Mouse (Mus musculus) stomach, embryonic 15.5 days (tissue): ENCODE measurements at regions not wholly inside any gene's neighbourhood (a gene's known extent, or its start where the extent isn't known, plus 50 kb on each side); places are given as distances from the start of the nearest gene placed in this dataset.

Source experiments
- ATAC-seq: fragments of 200-750 bp; cut with Nextera tagmentation; 2 replicates; pipeline ENCODE4 v1.8.0; 2017; ENCODE audit warnings: low read depth, moderate number of reproducible peaks, moderate TSS enrichment; ENCODE audit not compliant: insufficient read depth, low FRiP score
- H3K27ac ChIP-seq: fragments of 300-500 bp; sonication (generic); 2 replicates; pipeline ENCODE4 v1.5.1; 2015; ENCODE audit warnings: mild to moderate bottlenecking, inconsistent platforms
- H3K27me3 ChIP-seq: fragments of 300-500 bp; sonication (generic); replicated peaks from 2 replicates; pipeline ENCODE4 v1.6.1; 2015; ENCODE audit warnings: inconsistent platforms
- H3K36me3 ChIP-seq: fragments of 300-500 bp; sonication (generic); 2 replicates; pipeline ENCODE4 v1.6.1; 2015; ENCODE audit warnings: inconsistent platforms
- H3K4me1 ChIP-seq: fragments of 300-500 bp; sonication (generic); 2 replicates; pipeline ENCODE4 v1.6.1; 2015; ENCODE audit warnings: inconsistent platforms
- H3K4me2 ChIP-seq: fragments of 300-500 bp; sonication (generic); 2 replicates; pipeline ENCODE4 v1.6.1; 2015; ENCODE audit warnings: mild to moderate bottlenecking, inconsistent platforms
- H3K4me3 ChIP-seq: fragments of 300-500 bp; sonication (generic); replicated peaks from 2 replicates; pipeline ENCODE4 v1.5.1; 2015; ENCODE audit warnings: inconsistent platforms
- H3K9ac ChIP-seq: fragments of 300-500 bp; sonication (generic); 2 replicates; pipeline ENCODE4 v1.6.1; 2015; ENCODE audit warnings: inconsistent platforms
- H3K9me3 ChIP-seq: fragments of 300-500 bp; sonication (generic); 2 replicates; pipeline ENCODE4 v1.6.1; 2016; ENCODE audit warnings: inconsistent platforms
- WGBS: fragments of 180-500 bp; shearing (Covaris S2); methylation state at CpG from one replicate; pipeline ENCODE4 v1.1.7; 2015; 5-methylcytosine and 5-hydroxymethylcytosine counted together

- ATAC-seq, result peak; percentile 84; the same call in 1 of the 2 replicates
- 2% methylated on average over 23 of the region's 23 CpGs for WGBS
- no peaks in the 10 kb centered on the region for H3K4me1 ChIP-seq
- H3K36me3 ChIP-seq, result no peaks in the 10 kb centered on the region
- H3K9me3 ChIP-seq, result no peaks in the 10 kb centered on the region
- no peak overlapping the region for H3K9ac ChIP-seq
- peak overlapping the region; percentile 25 for H3K4me3 ChIP-seq
- peak overlapping the region; percentile 64 for H3K27ac ChIP-seq
- H3K27me3 ChIP-seq, result peaks cover 10% of the 10 kb centered on the region; the same call in 1 of the 2 replicates
- H3K4me2 ChIP-seq, result peak overlapping the region; percentile 51
These were observed 100.7 kb downstream of the Chic2 start for GRCm38 (mm10) chr5:74943737-74944403.

GRCm38 (mm10) chr5:74941426-74941825 lies 103.1 kb downstream of the Chic2 start:
- Histone ChIP-seq H3K27ac (0 out of 2 replicates have a peak overlapping the region, but pooled peaks have one; percentile 11), H3K27me3 (0 out of 2 replicates have a peak, but pooled peaks cover 5% of the 10 kb centered on the region), H3K4me1 (no peaks in the 10 kb centered on the region), H3K36me3 (no peaks in the 10 kb centered on the region), H3K4me2 (0 out of 2 replicates have a peak overlapping the region, but pooled peaks have one; percentile 22), H3K9me3 (no peaks in the 10 kb centered on the region), H3K4me3 (no peak overlapping the region), H3K9ac (no peak overlapping the region)
- WGBS, result 6% methylated on average over 13 of the region's 13 CpGs
- ATAC-seq, result no peak

GRCm38 (mm10) chr5:74937416-74937940 lies 107.1 kb downstream of the Chic2 start:
- 63% methylated on average over 7 of the region's 7 CpGs for WGBS
- Histone ChIP-seq H3K36me3 (no peaks in the 10 kb centered on the region), H3K27me3 (0 out of 2 replicates have a peak, but pooled peaks cover 5% of the 10 kb centered on the region), H3K4me1 (peaks cover 3% of the 10 kb centered on the region; the same call in 1 of the 2 replicates), H3K9me3 (no peaks in the 10 kb centered on the region), H3K9ac (no peak overlapping the region), H3K4me3 (no peak overlapping the region), H3K4me2 (no peak overlapping the region), H3K27ac (no peak overlapping the region)
- no peak for ATAC-seq

GRCm38 (mm10) chr5:74936087-74936486 lies 108.5 kb downstream of the Chic2 start:
- ATAC-seq, result no peak
- WGBS, result 70% methylated on average over 5 of the region's 5 CpGs
- H3K4me1 ChIP-seq, result peaks cover 6% of the 10 kb centered on the region; the same call in 1 of the 2 replicates
- no peak overlapping the region for H3K4me2 ChIP-seq
- no peak overlapping the region for H3K9ac ChIP-seq
- no peaks in the 10 kb centered on the region for H3K9me3 ChIP-seq
- H3K27me3 ChIP-seq, result 0 out of 2 replicates have a peak, but pooled peaks cover 3% of the 10 kb centered on the region
- no peaks in the 10 kb centered on the region for H3K36me3 ChIP-seq
- peak overlapping the region; percentile 67 for H3K27ac ChIP-seq
- H3K4me3 ChIP-seq, result no peak overlapping the region

GRCm38 (mm10) chr5:74935676-74936075 lies 108.9 kb downstream of the Chic2 start:
- WGBS, result 35% methylated on average over 8 of the region's 8 CpGs
- peaks cover 6% of the 10 kb centered on the region; the same call in 1 of the 2 replicates for H3K4me1 ChIP-seq
- no peaks in the 10 kb centered on the region for H3K36me3 ChIP-seq
- H3K9me3 ChIP-seq, result no peaks in the 10 kb centered on the region
- H3K9ac ChIP-seq, result no peak overlapping the region
- no peak overlapping the region for H3K4me2 ChIP-seq
- no peaks in the 10 kb centered on the region for H3K27me3 ChIP-seq
- ATAC-seq, result no peak
- H3K27ac ChIP-seq, result peak overlapping the region; percentile 67
- H3K4me3 ChIP-seq, result no peak overlapping the region

- ATAC-seq, result no peak
- Histone ChIP-seq H3K27me3 (no peaks in the 10 kb centered on the region), H3K9me3 (no peaks in the 10 kb centered on the region), H3K4me2 (no peak overlapping the region), H3K4me3 (no peak overlapping the region), H3K36me3 (no peaks in the 10 kb centered on the region), H3K4me1 (peaks cover 6% of the 10 kb centered on the region; the same call in 1 of the 2 replicates), H3K27ac (no peak overlapping the region), H3K9ac (no peak overlapping the region)
- WGBS, result 89% methylated on average over 3 of the region's 3 CpGs
These were observed 111.3 kb downstream of the Chic2 start for GRCm38 (mm10) chr5:74933276-74933675.

- Histone ChIP-seq H3K4me2 (no peak overlapping the region), H3K27ac (no peak overlapping the region), H3K27me3 (no peaks in the 10 kb centered on the region), H3K4me1 (peaks cover 6% of the 10 kb centered on the region; the same call in 1 of the 2 replicates), H3K9ac (no peak overlapping the region), H3K4me3 (no peak overlapping the region), H3K9me3 (no peaks in the 10 kb centered on the region), H3K36me3 (no peaks in the 10 kb centered on the region)
- WGBS, result 57% methylated on average over 13 of the region's 13 CpGs
- ATAC-seq, result no peak
These were observed 112.4 kb downstream of the Chic2 start for GRCm38 (mm10) chr5:74932206-74932605.

- peaks cover 6% of the 10 kb centered on the region; the same call in 1 of the 2 replicates for H3K4me1 ChIP-seq
- no peak overlapping the region for H3K4me2 ChIP-seq
- H3K9ac ChIP-seq, result no peak overlapping the region
- 59% methylated on average over 12 of the region's 12 CpGs for WGBS
- no peaks in the 10 kb centered on the region for H3K9me3 ChIP-seq
- H3K27ac ChIP-seq, result no peak overlapping the region
- H3K4me3 ChIP-seq, result no peak overlapping the region
- no peaks in the 10 kb centered on the region for H3K27me3 ChIP-seq
- no peak for ATAC-seq
- H3K36me3 ChIP-seq, result no peaks in the 10 kb centered on the region
These were observed 112.8 kb downstream of the Chic2 start for GRCm38 (mm10) chr5:74931765-74932164.

GRCm38 (mm10) chr5:74927543-74927942 lies 117.0 kb downstream of the Chic2 start:
- no peak for ATAC-seq
- no peak overlapping the region for H3K27ac ChIP-seq
- no peak overlapping the region for H3K4me2 ChIP-seq
- H3K4me3 ChIP-seq, result no peak overlapping the region
- H3K4me1 ChIP-seq, result peaks cover 7% of the 10 kb centered on the region; the same call in 1 of the 2 replicates
- H3K27me3 ChIP-seq, result no peaks in the 10 kb centered on the region
- H3K9me3 ChIP-seq, result no peaks in the 10 kb centered on the region
- 62% methylated on average over 2 of the region's 2 CpGs for WGBS
- H3K9ac ChIP-seq, result no peak overlapping the region
- H3K36me3 ChIP-seq, result no peaks in the 10 kb centered on the region

GRCm38 (mm10) chr5:74925769-74926168 lies 118.8 kb downstream of the Chic2 start:
- ATAC-seq, result no peak
- H3K27ac ChIP-seq, result no peak overlapping the region
- no peak overlapping the region for H3K4me3 ChIP-seq
- peaks cover 5% of the 10 kb centered on the region; the same call in 1 of the 2 replicates for H3K4me1 ChIP-seq
- 90% methylated on average over 10 of the region's 10 CpGs for WGBS
- no peak overlapping the region for H3K9ac ChIP-seq
- H3K27me3 ChIP-seq, result no peaks in the 10 kb centered on the region
- H3K4me2 ChIP-seq, result no peak overlapping the region
- no peaks in the 10 kb centered on the region for H3K36me3 ChIP-seq
- no peaks in the 10 kb centered on the region for H3K9me3 ChIP-seq

- WGBS, result 52% methylated on average over 4 of the region's 4 CpGs
- Histone ChIP-seq H3K36me3 (no peaks in the 10 kb centered on the region), H3K27ac (no peak overlapping the region), H3K4me2 (no peak overlapping the region), H3K27me3 (no peaks in the 10 kb centered on the region), H3K9ac (no peak overlapping the region), H3K4me3 (no peak overlapping the region), H3K4me1 (peaks cover 5% of the 10 kb centered on the region; the same call in 1 of the 2 replicates), H3K9me3 (no peaks in the 10 kb centered on the region)
- no peak for ATAC-seq
These were observed 120.5 kb downstream of the Chic2 start for GRCm38 (mm10) chr5:74924031-74924533.

GRCm38 (mm10) chr5:74923337-74923736 lies 121.2 kb downstream of the Chic2 start:
- no peak overlapping the region for H3K4me3 ChIP-seq
- H3K36me3 ChIP-seq, result no peaks in the 10 kb centered on the region
- no peak for ATAC-seq
- no peak overlapping the region for H3K4me2 ChIP-seq
- no peaks in the 10 kb centered on the region for H3K9me3 ChIP-seq
- H3K9ac ChIP-seq, result no peak overlapping the region
- H3K4me1 ChIP-seq, result peaks cover 5% of the 10 kb centered on the region; the same call in 1 of the 2 replicates
- no peaks in the 10 kb centered on the region for H3K27me3 ChIP-seq
- 74% methylated on average over 2 of the region's 2 CpGs for WGBS
- no peak overlapping the region for H3K27ac ChIP-seq
